Mouse (Mus musculus): ENCODE data around the gene Mcm7. TPM values are rescaled to one million over a fixed set of nuclear protein-coding genes. Genes with fewer than 3 reads are reported as not detected.

The Mcm7 gene
- polyA plus RNA-seq, 1 experiment, result 25.2 TPM

GRCm38 (mm10) chr5:138170936-138171561, 1.2 kb downstream of the Mcm7 start:
- peaks cover 35% of the 10 kb centered on the region for H3K36me3 ChIP-seq (ENCODE audit: control insufficient read depth, insufficient read depth, low read length)
- WGBS, result under 1% methylated on average over 47 of the region's 47 CpGs
- H3K4me3 ChIP-seq (ENCODE audit: low read depth, low read length), result peak overlapping the region; percentile 69

GRCm38 (mm10) chr5:138165594-138165993, 6.6 kb downstream of the Mcm7 start:
- Histone ChIP-seq H3K27me3 (ENCODE audit: control insufficient read depth, insufficient read depth, low read length) (no peaks in the 10 kb centered on the region), H3K4me3 (ENCODE audit: low read depth, low read length) (no peak overlapping the region), H3K36me3 (ENCODE audit: control insufficient read depth, insufficient read depth, low read length) (peaks cover 52% of the 10 kb centered on the region), H3K4me1 (ENCODE audit: control insufficient read depth, insufficient read depth, insufficient read length, low read length) (no peaks in the 10 kb centered on the region), H3K27ac (ENCODE audit: insufficient read depth, low read depth, low read length) (no peak overlapping the region)
- TF ChIP-seq CTCF (IDR thresholded peaks at IDR 0.05; ENCODE audit: extremely low read depth, insufficient read length, insufficient replicate concordance, low read depth, low read length) (no peak), POLR2A (IDR thresholded peaks at IDR 0.05; ENCODE audit: low read depth, low read length) (no peak)
- 86% methylated on average over 8 of the region's 8 CpGs for WGBS

More at GRCm38 (mm10) chr5:138170936-138171561, 1.2 kb downstream of the Mcm7 start:
- Histone ChIP-seq H3K27ac (ENCODE audit: insufficient read depth, low read depth, low read length) (peak overlapping the region; percentile 65), H3K27me3 (ENCODE audit: control insufficient read depth, insufficient read depth, low read length) (no peaks in the 10 kb centered on the region), H3K4me1 (ENCODE audit: control insufficient read depth, insufficient read depth, insufficient read length, low read length) (peaks cover 7% of the 10 kb centered on the region; the same call in 1 of the 2 replicates)
- TF ChIP-seq CTCF (IDR thresholded peaks at IDR 0.05; ENCODE audit: extremely low read depth, insufficient read length, insufficient replicate concordance, low read depth, low read length) (no peak), POLR2A (IDR thresholded peaks at IDR 0.05; ENCODE audit: low read depth, low read length) (0 out of 2 replicates have a peak, but pooled peaks have one; percentile 28)

GRCm38 (mm10) chr5:138163610-138164009, 8.6 kb downstream of the Mcm7 start:
- TF ChIP-seq POLR2A (IDR thresholded peaks at IDR 0.05; ENCODE audit: low read depth, low read length) (no peak), CTCF (IDR thresholded peaks at IDR 0.05; ENCODE audit: extremely low read depth, insufficient read length, insufficient replicate concordance, low read depth, low read length) (no peak)
- Histone ChIP-seq H3K4me3 (ENCODE audit: low read depth, low read length) (no peak overlapping the region), H3K27ac (ENCODE audit: insufficient read depth, low read depth, low read length) (no peak overlapping the region), H3K4me1 (ENCODE audit: control insufficient read depth, insufficient read depth, insufficient read length, low read length) (no peaks in the 10 kb centered on the region), H3K36me3 (ENCODE audit: control insufficient read depth, insufficient read depth, low read length) (peaks cover 51% of the 10 kb centered on the region), H3K27me3 (ENCODE audit: control insufficient read depth, insufficient read depth, low read length) (no peaks in the 10 kb centered on the region)
- 68% methylated on average over 10 of the region's 10 CpGs for WGBS

- H3K27ac ChIP-seq (ENCODE audit: insufficient read depth, low read depth, low read length), result no peak overlapping the region
- peaks cover 47% of the 10 kb centered on the region for H3K36me3 ChIP-seq (ENCODE audit: control insufficient read depth, insufficient read depth, low read length)
- H3K27me3 ChIP-seq (ENCODE audit: control insufficient read depth, insufficient read depth, low read length), result no peaks in the 10 kb centered on the region
- H3K4me1 ChIP-seq (ENCODE audit: control insufficient read depth, insufficient read depth, insufficient read length, low read length), result no peaks in the 10 kb centered on the region
- WGBS, result 69% methylated on average over 6 of the region's 6 CpGs
- no peak for TF ChIP-seq POLR2A (IDR thresholded peaks at IDR 0.05; ENCODE audit: low read depth, low read length)
- TF ChIP-seq CTCF (IDR thresholded peaks at IDR 0.05; ENCODE audit: extremely low read depth, insufficient read length, insufficient replicate concordance, low read depth, low read length), result no peak
- H3K4me3 ChIP-seq (ENCODE audit: low read depth, low read length), result no peak overlapping the region
Measured at GRCm38 (mm10) chr5:138163046-138163445, 9.2 kb downstream of the Mcm7 start.

GRCm38 (mm10) chr5:138160842-138161665, 11.2 kb downstream of the Mcm7 start, which contains the start of gene Cops6:
Cops6 (plus strand) TSS chr5:138161071.
- TF ChIP-seq POLR2A (IDR thresholded peaks at IDR 0.05; ENCODE audit: low read depth, low read length), result peak; percentile 57; the same call in 1 of the 2 replicates
- no peak for TF ChIP-seq CTCF (IDR thresholded peaks at IDR 0.05; ENCODE audit: extremely low read depth, insufficient read length, insufficient replicate concordance, low read depth, low read length)
- Histone ChIP-seq H3K27ac (ENCODE audit: insufficient read depth, low read depth, low read length) (no peak within 1 kb of the TSS), H3K4me1 (ENCODE audit: control insufficient read depth, insufficient read depth, insufficient read length, low read length) (no peaks in the 10 kb centered on the region), H3K36me3 (ENCODE audit: control insufficient read depth, insufficient read depth, low read length) (peaks cover 30% of the 10 kb centered on the region), H3K4me3 (ENCODE audit: low read depth, low read length) (peak within 1 kb of the TSS; percentile 79), H3K27me3 (ENCODE audit: control insufficient read depth, insufficient read depth, low read length) (no peaks in the 10 kb centered on the region)
- under 1% methylated on average over 42 of the region's 42 CpGs for WGBS

GRCm38 (mm10) chr5:138160224-138160762, 11.9 kb downstream of the Mcm7 start:
- TF ChIP-seq POLR2A (IDR thresholded peaks at IDR 0.05; ENCODE audit: low read depth, low read length) (no peak), CTCF (IDR thresholded peaks at IDR 0.05; ENCODE audit: extremely low read depth, insufficient read length, insufficient replicate concordance, low read depth, low read length) (no peak)
- H3K4me1 ChIP-seq (ENCODE audit: control insufficient read depth, insufficient read depth, insufficient read length, low read length), result no peaks in the 10 kb centered on the region
- no peaks in the 10 kb centered on the region for H3K27me3 ChIP-seq (ENCODE audit: control insufficient read depth, insufficient read depth, low read length)
- peaks cover 22% of the 10 kb centered on the region for H3K36me3 ChIP-seq (ENCODE audit: control insufficient read depth, insufficient read depth, low read length)
- H3K27ac ChIP-seq (ENCODE audit: insufficient read depth, low read depth, low read length), result no peak overlapping the region
- 52% methylated on average over 7 of the region's 7 CpGs for WGBS
- no peak overlapping the region for H3K4me3 ChIP-seq (ENCODE audit: low read depth, low read length)

Data from small intestine, adult 2 months (tissue).